ENCODE assay signal across 11 mouse cellular contexts in genomic region chr15:10468761-10469160, GRCm38 (mm10). TPM values are rescaled to one million over a fixed set of nuclear protein-coding genes. Genes with fewer than 3 reads are reported as not detected.
DNase-seq lines count a peak whose midpoint lies in the region; ATAC-seq lines count a peak whose summit lies in the region.
"Had no signal": no experiment of that assay in that cellular context is flagged by ENCODE, and none has a peak within 500 bp of the region (broad histone marks: within the 10 kb centered on the region; RNA-seq: fewer than 3 reads in every experiment).

No protein-coding gene starts in this region.

- H3K9ac ChIP-seq in liver, embryonic 11.5 days (ENCODE audit: low read depth, low read length): no peak overlapping the region
- no peak overlapping the region for H3K9ac ChIP-seq in hindbrain, embryonic 14.5 days
- no peak overlapping the region for H3K9ac ChIP-seq in midbrain, embryonic 14.5 days (replicated peaks; ENCODE audit: low read length)

- DNase-seq in cerebellum, adult 9-11 months: peak; percentile 11
- no peak for DNase-seq in cerebellum, adult 18-20 months
- no peak for DNase-seq in liver, embryonic 11.5 days (ENCODE audit: low spot score)
- no peak for DNase-seq in liver
- DNase-seq in hindbrain, embryonic 14.5 days (ENCODE audit: low spot score): no peak
- no peak for DNase-seq in midbrain, embryonic 14.5 days
- DNase-seq in gastrocnemius, postnatal 4 days (ENCODE audit: low spot score in 2 of 2): no peak
- DNase-seq: gastrocnemius, postnatal 14 days; kidney, postnatal 14 days had no signal

- H3K9me3 ChIP-seq in liver, embryonic 11.5 days (ENCODE audit: control insufficient read depth, low read length): no peaks in the 10 kb centered on the region
- H3K9me3 ChIP-seq in hindbrain, embryonic 14.5 days (ENCODE audit: control insufficient read depth, low read length): no peaks in the 10 kb centered on the region
- H3K9me3 ChIP-seq in midbrain, embryonic 14.5 days (ENCODE audit: control insufficient read depth, low read length): no peaks in the 10 kb centered on the region

- H3K4me2 ChIP-seq in liver, embryonic 11.5 days: peak overlapping the region; percentile 91
- peak overlapping the region; percentile 87 for H3K4me2 ChIP-seq in hindbrain, embryonic 14.5 days (replicated peaks)
- peak overlapping the region; percentile 83; the same call in 1 of the 2 replicates for H3K4me2 ChIP-seq in midbrain, embryonic 14.5 days (ENCODE audit: low read length)

- 75% methylated on average over 3 of the region's 3 CpGs for WGBS in liver, embryonic 11.5 days
- 91% methylated on average over 3 of the region's 3 CpGs for WGBS in hindbrain, embryonic 14.5 days
- 92% methylated on average over 3 of the region's 3 CpGs for WGBS in midbrain, embryonic 14.5 days

- no peaks in the 10 kb centered on the region for H3K36me3 ChIP-seq in liver, embryonic 11.5 days (ENCODE audit: control insufficient read depth, insufficient read depth, low read length)
- no peaks in the 10 kb centered on the region for H3K36me3 ChIP-seq in hindbrain, embryonic 14.5 days (replicated peaks; ENCODE audit: control insufficient read depth, insufficient read depth)
- no peaks in the 10 kb centered on the region for H3K36me3 ChIP-seq in midbrain, embryonic 14.5 days (ENCODE audit: control insufficient read depth, insufficient read depth, low read length)

- peak overlapping the region; percentile 90 for H3K4me3 ChIP-seq in liver, embryonic 11.5 days (ENCODE audit: low read depth, low read length)
- H3K4me3 ChIP-seq in hindbrain, embryonic 14.5 days (replicated peaks; ENCODE audit: low read length): no peak overlapping the region
- no peak overlapping the region for H3K4me3 ChIP-seq in midbrain, embryonic 14.5 days (replicated peaks; ENCODE audit: low read depth, low read length)

- no peaks in the 10 kb centered on the region for H3K27me3 ChIP-seq in liver, embryonic 11.5 days (replicated peaks; ENCODE audit: control insufficient read depth, insufficient read depth, low read length)
- H3K27me3 ChIP-seq in hindbrain, embryonic 14.5 days (ENCODE audit: control insufficient read depth, insufficient read depth, low read length): no peaks in the 10 kb centered on the region
- no peaks in the 10 kb centered on the region for H3K27me3 ChIP-seq in midbrain, embryonic 14.5 days (ENCODE audit: control insufficient read depth, insufficient read depth, low read length)
- H3K27me3 ChIP-seq: Patski had no signal

- 0 out of 2 replicates have a peak, but pooled peaks cover 2% of the 10 kb centered on the region for H3K4me1 ChIP-seq in liver, embryonic 11.5 days (replicated peaks; ENCODE audit: control insufficient read depth, insufficient read depth, low read length)
- H3K4me1 ChIP-seq in hindbrain, embryonic 14.5 days (replicated peaks; ENCODE audit: control insufficient read depth, insufficient read depth, low read length): peaks cover 12% of the 10 kb centered on the region
- H3K4me1 ChIP-seq in midbrain, embryonic 14.5 days (ENCODE audit: control insufficient read depth, insufficient read depth, low read length): peaks cover 12% of the 10 kb centered on the region; the same call in 1 of the 2 replicates

- H3K27ac ChIP-seq in liver, embryonic 11.5 days (ENCODE audit: low read depth, low read length): no peak overlapping the region
- no peak overlapping the region for H3K27ac ChIP-seq in hindbrain, embryonic 14.5 days
- H3K27ac ChIP-seq in midbrain, embryonic 14.5 days (replicated peaks; ENCODE audit: low read depth, low read length): no peak overlapping the region

- ATAC-seq in liver, embryonic 11.5 days (replicated peaks; ENCODE audit: low FRiP score): no peak
- ATAC-seq in hindbrain, embryonic 14.5 days (ENCODE audit: low FRiP score): no peak
- ATAC-seq in midbrain, embryonic 14.5 days (ENCODE audit: low FRiP score, low TSS enrichment): no peak
- ATAC-seq in megakaryocyte-erythroid progenitor cell, adult 5-6 weeks (replicated peaks; ENCODE audit: low FRiP score, low TSS enrichment, poor library complexity, severe bottlenecking): no peak
- ATAC-seq: Patski had no signal

RNA-seq across cellular contexts. Expression of gene Dnajc21, which starts 1.6 kb away (rescaled TPM):
- polyA plus RNA-seq in liver, embryonic 11.5 days (2014; fragmentation: Nextera tagmentation; extraction: Ambion mirVana): 17.4 and 17.8 TPM in 2 replicates
- 12.5 and 13.0 TPM in 2 replicates for polyA plus RNA-seq in hindbrain, embryonic 14.5 days (2014; fragmentation: Nextera tagmentation; extraction: Ambion mirVana)
- polyA plus RNA-seq in midbrain, embryonic 14.5 days (2014; fragmentation: Nextera tagmentation; extraction: Ambion mirVana): 10.4 and 12.3 TPM in 2 replicates
- 39.6 and 43.5 TPM in 2 replicates for total RNA-seq in megakaryocyte-erythroid progenitor cell, adult 5-6 weeks (2014; fragmentation: Nextera tagmentation)
- total RNA-seq in megakaryocyte-erythroid progenitor cell, adult 5-6 weeks (2017): 70.9 and 82.4 TPM in 2 replicates
- total RNA-seq in gastrocnemius, postnatal 4 days (2021): 10 to 100 TPM; 20.9 to 26.1 TPM

RNA-seq across cellular contexts. Expression of gene Brix1, which starts 17.0 kb away (rescaled TPM):
- 168 and 179 TPM in 2 replicates for polyA plus RNA-seq in liver, embryonic 11.5 days (2014; fragmentation: Nextera tagmentation; extraction: Ambion mirVana)
- 61.3 and 66.5 TPM in 2 replicates for polyA plus RNA-seq in hindbrain, embryonic 14.5 days (2014; fragmentation: Nextera tagmentation; extraction: Ambion mirVana)
- polyA plus RNA-seq in midbrain, embryonic 14.5 days (2014; fragmentation: Nextera tagmentation; extraction: Ambion mirVana): 71.9 and 73.3 TPM in 2 replicates
- total RNA-seq in megakaryocyte-erythroid progenitor cell, adult 5-6 weeks (2014; fragmentation: Nextera tagmentation): 63.7 and 68.4 TPM in 2 replicates
- 64.8 and 73.8 TPM in 2 replicates for total RNA-seq in megakaryocyte-erythroid progenitor cell, adult 5-6 weeks (2017)
- 10 to 100 TPM; 30.3 to 31.0 TPM for total RNA-seq in gastrocnemius, postnatal 4 days (2021)

RNA-seq across cellular contexts. Expression of gene Rad1, which starts 17.1 kb away (rescaled TPM):
- 42.4 and 43.2 TPM in 2 replicates for polyA plus RNA-seq in liver, embryonic 11.5 days (2014; fragmentation: Nextera tagmentation; extraction: Ambion mirVana)
- polyA plus RNA-seq in hindbrain, embryonic 14.5 days (2014; fragmentation: Nextera tagmentation; extraction: Ambion mirVana): 13.4 and 14.9 TPM in 2 replicates
- 13.5 and 19.7 TPM in 2 replicates for polyA plus RNA-seq in midbrain, embryonic 14.5 days (2014; fragmentation: Nextera tagmentation; extraction: Ambion mirVana)
- total RNA-seq in megakaryocyte-erythroid progenitor cell, adult 5-6 weeks (2014; fragmentation: Nextera tagmentation): 31.5 and 46.9 TPM in 2 replicates
- 23.1 and 23.4 TPM in 2 replicates for total RNA-seq in megakaryocyte-erythroid progenitor cell, adult 5-6 weeks (2017)
- total RNA-seq in gastrocnemius, postnatal 4 days (2021): 10 to 100 TPM in 1 of 2 experiments, 1 to 10 TPM in 1; 8.9 to 10.2 TPM
